Mouse (Mus musculus) megakaryocyte, embryonic 14.5 days (primary cell): ENCODE results near the gene Enox1.

Experiments used
- FLI1 ChIP-seq: IDR thresholded peaks from 2 replicates; pipeline ENCODE4 v1.6.1; 2012; ENCODE audit warnings: low read length, inconsistent platforms, mixed read lengths
- GATA1 ChIP-seq: IDR thresholded peaks from 3 replicates; pipeline ENCODE4 v1.6.1; 2012; ENCODE audit warnings: mixed read lengths, low read length, inconsistent platforms, borderline replicate concordance

DNA sequence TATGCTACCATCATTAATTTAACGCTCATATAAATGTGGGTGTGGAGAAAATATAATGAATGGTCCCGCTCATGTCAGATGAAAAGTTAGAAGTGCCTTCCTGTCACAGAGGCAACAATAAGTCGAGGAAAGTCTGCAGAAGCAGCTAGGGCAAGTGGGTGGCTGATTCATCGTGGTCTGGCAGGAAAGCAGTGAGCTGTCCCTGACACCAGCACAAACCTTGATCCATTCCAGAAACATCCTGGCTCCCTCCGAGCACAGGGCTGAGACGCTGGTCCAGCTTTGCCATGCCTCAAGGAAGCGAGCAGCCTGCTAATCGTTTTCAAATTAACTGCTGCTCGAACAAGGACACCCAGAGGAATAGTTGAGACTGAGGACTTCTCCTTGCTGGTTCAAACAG lies 219.1 kb downstream of the Enox1 start:
- no peak for TF ChIP-seq GATA1
- TF ChIP-seq FLI1, result no peak
